Comparison of ENCODE assay signal across 28 mouse cellular contexts in genomic region chr3:132063966-132064365, GRCm38 (mm10). TPM values are rescaled to one million over a fixed set of nuclear protein-coding genes. Genes with fewer than 3 reads are reported as not detected.
A peak's percentile ranks its signal among the peaks of the same experiment; 100 is the strongest.
DNase-seq lines count a peak whose midpoint lies in the region; ATAC-seq and TF ChIP-seq lines count a peak whose summit lies in the region.
"Had no signal": no experiment of that assay in that cellular context is flagged by ENCODE, and none has a peak within 500 bp of the region (broad histone marks: within the 10 kb centered on the region; RNA-seq: fewer than 3 reads in every experiment).

No protein-coding gene starts in this region.

- ATAC-seq in embryonic facial prominence, embryonic 14.5 days (ENCODE audit: low read depth): no peak
- 0 out of 2 replicates have a peak, but pooled peaks have one; percentile 29 for ATAC-seq in megakaryocyte progenitor cell, adult 5-6 weeks (replicated peaks; ENCODE audit: poor library complexity)
- no peak for ATAC-seq in forebrain, embryonic 15.5 days (replicated peaks)
- no peak for ATAC-seq in forebrain, embryonic 13.5 days

- 43% methylated on average over 4 of the region's 4 CpGs for WGBS in embryonic facial prominence, embryonic 14.5 days
- WGBS in embryonic facial prominence, embryonic 10.5 days: 72% methylated on average over 4 of the region's 4 CpGs
- WGBS in forebrain, embryonic 15.5 days: 79% methylated on average over 4 of the region's 4 CpGs
- WGBS in forebrain, embryonic 13.5 days: 96% methylated on average over 4 of the region's 4 CpGs

- H3K4me2 ChIP-seq in embryonic facial prominence, embryonic 14.5 days (ENCODE audit: low read depth, low read length): no peak overlapping the region
- no peak overlapping the region for H3K4me2 ChIP-seq in forebrain, embryonic 15.5 days (replicated peaks)
- H3K4me2 ChIP-seq in forebrain, embryonic 13.5 days: no peak overlapping the region
- H3K4me2 ChIP-seq: embryonic facial prominence, embryonic 13.5 days; heart, embryonic 11.5 days; hindbrain, embryonic 14.5 days; limb, embryonic 12.5 days; liver, embryonic 11.5 days; lung, embryonic 15.5 days had no signal

- DNase-seq in embryonic facial prominence, embryonic 14.5 days (ENCODE audit: low spot score): peak; percentile 18
- no peak for DNase-seq in embryonic facial prominence, embryonic 10.5 days (ENCODE audit: low spot score)
- peak; percentile 45 for DNase-seq in 3T3-L1 (ENCODE audit: low read depth, low spot score)
- DNase-seq: adrenal gland, postnatal 10 days; cerebellum, adult 11-12 months; cerebellum, adult 9-11 months; embryo, embryonic 11 days; gastrocnemius, postnatal 25 days; heart, adult 18-20 months; heart, postnatal 4 days; kidney, postnatal 10 days; midbrain, embryonic 14.5 days; spleen, adult 18-20 months; thymus, postnatal 14 days had no signal

- TF ChIP-seq CTCF in bone marrow macrophage, adult 2 months (IDR thresholded peaks at IDR 0.05; ENCODE audit: low read depth, low read length): no peak

- H3K27ac ChIP-seq in embryonic facial prominence, embryonic 14.5 days (replicated peaks; ENCODE audit: low read depth, low read length): no peak overlapping the region
- H3K27ac ChIP-seq in embryonic facial prominence, embryonic 10.5 days (replicated peaks): no peak overlapping the region
- H3K27ac ChIP-seq in bone marrow macrophage, adult 2 months (ENCODE audit: insufficient read depth, low read depth, low read length): peak overlapping the region; percentile 57
- no peak overlapping the region for H3K27ac ChIP-seq in forebrain, embryonic 15.5 days (replicated peaks)
- no peak overlapping the region for H3K27ac ChIP-seq in forebrain, embryonic 13.5 days
- H3K27ac ChIP-seq: embryonic facial prominence, embryonic 13.5 days; hindbrain, embryonic 14.5 days; limb, embryonic 12.5 days; lung, embryonic 15.5 days had no signal

- H3K9ac ChIP-seq in embryonic facial prominence, embryonic 14.5 days (ENCODE audit: low read depth, low read length): no peak overlapping the region
- no peak overlapping the region for H3K9ac ChIP-seq in forebrain, embryonic 15.5 days (replicated peaks)
- no peak overlapping the region for H3K9ac ChIP-seq in forebrain, embryonic 13.5 days
- H3K9ac ChIP-seq: embryonic facial prominence, embryonic 13.5 days; hindbrain, embryonic 14.5 days; limb, embryonic 12.5 days; lung, embryonic 15.5 days had no signal

- no peak overlapping the region for H3K4me3 ChIP-seq in embryonic facial prominence, embryonic 14.5 days (ENCODE audit: low read depth, low read length)
- no peak overlapping the region for H3K4me3 ChIP-seq in embryonic facial prominence, embryonic 10.5 days
- H3K4me3 ChIP-seq in bone marrow macrophage, adult 2 months (ENCODE audit: insufficient read depth, low read length): no peak overlapping the region
- no peak overlapping the region for H3K4me3 ChIP-seq in forebrain, embryonic 15.5 days
- H3K4me3 ChIP-seq in forebrain, embryonic 13.5 days: no peak overlapping the region
- H3K4me3 ChIP-seq: embryonic facial prominence, embryonic 13.5 days; erythroblast, embryonic 14.5 days; limb, embryonic 12.5 days; lung, embryonic 15.5 days had no signal

- 0 out of 2 replicates have a peak, but pooled peaks cover 3% of the 10 kb centered on the region for H3K4me1 ChIP-seq in embryonic facial prominence, embryonic 14.5 days (ENCODE audit: control insufficient read depth, insufficient read depth, low read length)
- no peaks in the 10 kb centered on the region for H3K4me1 ChIP-seq in embryonic facial prominence, embryonic 10.5 days
- peaks cover 23% of the 10 kb centered on the region for H3K4me1 ChIP-seq in bone marrow macrophage, adult 2 months (ENCODE audit: control insufficient read depth, insufficient read depth, low read length)
- H3K4me1 ChIP-seq in forebrain, embryonic 15.5 days: no peaks in the 10 kb centered on the region
- H3K4me1 ChIP-seq in forebrain, embryonic 13.5 days: no peaks in the 10 kb centered on the region
- H3K4me1 ChIP-seq: embryonic facial prominence, embryonic 13.5 days; limb, embryonic 12.5 days; lung, embryonic 15.5 days had no signal

- no peak for TF ChIP-seq POLR2A in bone marrow macrophage, adult 2 months (IDR thresholded peaks at IDR 0.05; ENCODE audit: borderline replicate concordance, low read depth, low read length)

- H3K27me3 ChIP-seq in embryonic facial prominence, embryonic 14.5 days (replicated peaks; ENCODE audit: control insufficient read depth, insufficient read depth, low read length): no peaks in the 10 kb centered on the region
- no peaks in the 10 kb centered on the region for H3K27me3 ChIP-seq in embryonic facial prominence, embryonic 10.5 days (replicated peaks; ENCODE audit: low read depth, poor library complexity, severe bottlenecking)
- H3K27me3 ChIP-seq in forebrain, embryonic 15.5 days: no peaks in the 10 kb centered on the region
- no peaks in the 10 kb centered on the region for H3K27me3 ChIP-seq in forebrain, embryonic 13.5 days
- H3K27me3 ChIP-seq: CH12.LX; embryonic facial prominence, embryonic 13.5 days; limb, embryonic 12.5 days; lung, embryonic 15.5 days had no signal

- no peaks in the 10 kb centered on the region for H3K36me3 ChIP-seq in embryonic facial prominence, embryonic 14.5 days (ENCODE audit: control insufficient read depth, insufficient read depth, low read length)
- H3K36me3 ChIP-seq in embryonic facial prominence, embryonic 10.5 days (replicated peaks): no peaks in the 10 kb centered on the region
- no peaks in the 10 kb centered on the region for H3K36me3 ChIP-seq in forebrain, embryonic 15.5 days
- no peaks in the 10 kb centered on the region for H3K36me3 ChIP-seq in forebrain, embryonic 13.5 days (ENCODE audit: poor library complexity, severe bottlenecking)
- H3K36me3 ChIP-seq: embryonic facial prominence, embryonic 13.5 days; limb, embryonic 12.5 days; lung, embryonic 15.5 days had no signal

- peaks cover 4% of the 10 kb centered on the region; the same call in 1 of the 2 replicates for H3K9me3 ChIP-seq in embryonic facial prominence, embryonic 14.5 days (ENCODE audit: control insufficient read depth, low read length)
- H3K9me3 ChIP-seq in embryonic facial prominence, embryonic 10.5 days: no peaks in the 10 kb centered on the region
- H3K9me3 ChIP-seq in forebrain, embryonic 15.5 days: no peaks in the 10 kb centered on the region
- H3K9me3 ChIP-seq in forebrain, embryonic 13.5 days (replicated peaks): no peaks in the 10 kb centered on the region
- H3K9me3 ChIP-seq: embryonic facial prominence, embryonic 13.5 days; limb, embryonic 12.5 days; lung, embryonic 15.5 days had no signal

RNA-seq across cellular contexts. Expression of gene Dkk2, which starts 21.1 kb away (rescaled TPM):
- polyA plus RNA-seq in embryonic facial prominence, embryonic 14.5 days (2014; fragmentation: Nextera tagmentation; extraction: Ambion mirVana): 25.0 and 33.6 TPM in 2 replicates
- 5.7 and 12.1 TPM in 2 replicates for polyA plus RNA-seq in embryonic facial prominence, embryonic 10.5 days (2016; fragmentation: Nextera tagmentation; extraction: Ambion mirVana)
- 0.64 and 0.68 TPM in 2 replicates for polyA plus RNA-seq in bone marrow macrophage, adult 2 months (2012; ENCODE audit: insufficient read depth, insufficient read length, missing spikeins)
- not detected in 2 replicates for total RNA-seq in megakaryocyte progenitor cell, adult 5-6 weeks (2015)
- not detected in 2 replicates for total RNA-seq in megakaryocyte progenitor cell, adult 5-6 weeks (2017)
- polyA plus RNA-seq in forebrain, embryonic 15.5 days (2015; fragmentation: Nextera tagmentation; extraction: Ambion mirVana): 1.3 and 1.8 TPM in 2 replicates
- 1.9 and 2.1 TPM in 2 replicates for polyA plus RNA-seq in forebrain, embryonic 13.5 days (2015; fragmentation: Nextera tagmentation; extraction: Ambion mirVana)
- total RNA-seq: CH12.LX; megakaryocyte-erythroid progenitor cell, adult 5-6 weeks; monocyte, adult 5-6 weeks had no signal
- polyA plus RNA-seq: erythroblast, embryonic 14.5 days had no signal
